9 mouse cellular contexts compared by ENCODE assay signal in the genomic region with DNA sequence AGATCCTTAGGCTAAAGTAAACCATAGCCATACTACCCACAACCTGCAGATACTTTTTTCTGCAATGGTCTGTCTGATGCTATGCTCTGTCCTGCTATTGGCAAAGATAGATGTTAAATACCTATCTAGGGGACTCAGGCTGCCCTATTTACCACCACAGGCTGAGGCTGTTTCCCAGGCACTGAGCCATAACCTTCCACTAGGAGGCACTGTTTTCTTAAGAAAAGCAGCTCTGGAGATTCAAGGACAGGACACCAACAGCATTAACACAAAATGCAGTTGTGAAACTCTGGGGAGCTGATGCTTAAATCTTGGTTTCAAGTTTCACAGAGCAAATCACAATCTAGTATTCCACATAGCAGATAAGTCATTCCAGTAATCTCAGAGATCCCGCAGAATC.
DNase-seq lines count a peak whose midpoint lies in the region; ATAC-seq and TF ChIP-seq lines count a peak whose summit lies in the region.
"Had no signal": no experiment of that assay in that cellular context is flagged by ENCODE, and none has a peak within 500 bp of the region (broad histone marks: within the 10 kb centered on the region; RNA-seq: fewer than 3 reads in every experiment).

No protein-coding gene starts in this region.

- 59% methylated on average over 1 of the region's 1 CpGs for WGBS in liver, postnatal 0 days (ENCODE audit: insufficient replicate concordance)
- 24% methylated on average over 1 of the region's 1 CpGs for WGBS in liver, embryonic 12.5 days (ENCODE audit: insufficient replicate concordance)

- no peak for ATAC-seq in cerebellum, adult (ENCODE audit: insufficient number of reproducible peaks, low FRiP score, low TSS enrichment)
- no peak for ATAC-seq in liver, postnatal 0 days
- ATAC-seq in liver, embryonic 12.5 days, result no peak
- ATAC-seq in activated CD4-positive, CD25-positive, alpha-beta regulatory T cell, adult 4 months, result peak; percentile 57

- H3K27me3 ChIP-seq in liver, postnatal 0 days (ENCODE audit: insufficient read depth, low read length), result no peaks in the 10 kb centered on the region
- H3K27me3 ChIP-seq in liver, embryonic 12.5 days (replicated peaks), result no peaks in the 10 kb centered on the region
- H3K27me3 ChIP-seq: hindbrain, embryonic 15.5 days had no signal

- H3K9ac ChIP-seq in liver, postnatal 0 days (replicated peaks), result no peak overlapping the region
- H3K9ac ChIP-seq in liver, embryonic 12.5 days, result no peak overlapping the region
- H3K9ac ChIP-seq: hindbrain, embryonic 15.5 days had no signal

- H3K4me3 ChIP-seq in liver, postnatal 0 days (ENCODE audit: low read depth, low read length), result no peak overlapping the region
- H3K4me3 ChIP-seq in liver, embryonic 12.5 days, result no peak overlapping the region
- H3K4me3 ChIP-seq: hindbrain, embryonic 15.5 days had no signal

- peak; percentile 66 for DNase-seq in cerebellum, adult 11 months
- DNase-seq in liver, postnatal 0 days, result no peak
- peak; percentile 32 for DNase-seq in embryo, embryonic 11.5 days (ENCODE audit: low read depth, low spot score)
- DNase-seq in left cerebral cortex, postnatal 25 days (ENCODE audit: low spot score in 2 of 2), result peak; percentile 41 to 66
- DNase-seq in testis, postnatal 10 days (ENCODE audit: low spot score), result peak; percentile 61

- no peaks in the 10 kb centered on the region for H3K4me1 ChIP-seq in liver, postnatal 0 days (ENCODE audit: insufficient read depth)
- H3K4me1 ChIP-seq in liver, embryonic 12.5 days, result no peaks in the 10 kb centered on the region

- no peak overlapping the region for H3K27ac ChIP-seq in liver, postnatal 0 days (ENCODE audit: low read depth)
- no peak overlapping the region for H3K27ac ChIP-seq in liver, embryonic 12.5 days
- H3K27ac ChIP-seq: hindbrain, embryonic 15.5 days had no signal

- H3K4me2 ChIP-seq in liver, postnatal 0 days (ENCODE audit: low read depth, low read length), result no peak overlapping the region
- H3K4me2 ChIP-seq in liver, embryonic 12.5 days, result no peak overlapping the region
- H3K4me2 ChIP-seq: hindbrain, embryonic 15.5 days had no signal

- peak; percentile 61 for TF ChIP-seq CTCF in liver, postnatal 0 days (IDR thresholded peaks at IDR 0.05; ENCODE audit: low read depth)

- H3K36me3 ChIP-seq in liver, postnatal 0 days (replicated peaks; ENCODE audit: insufficient read depth, low read length), result no peaks in the 10 kb centered on the region
- H3K36me3 ChIP-seq in liver, embryonic 12.5 days, result no peaks in the 10 kb centered on the region
- H3K36me3 ChIP-seq: hindbrain, embryonic 15.5 days had no signal

- no peak for TF ChIP-seq EP300 in liver, postnatal 0 days (IDR thresholded peaks at IDR 0.05; ENCODE audit: low read depth)

- intact Hi-C loops in left cerebral cortex, postnatal 25 days (cut with DNase I), result loop anchor here (5.0 kb wide), 1 partner anchor 231 kb away; no protein-coding TSS in a partner anchor

- H3K9me3 ChIP-seq in liver, postnatal 0 days (ENCODE audit: low read length), result no peaks in the 10 kb centered on the region
- no peaks in the 10 kb centered on the region for H3K9me3 ChIP-seq in liver, embryonic 12.5 days (replicated peaks)
- H3K9me3 ChIP-seq: hindbrain, embryonic 15.5 days had no signal
